Mouse (Mus musculus) hindbrain, embryonic 15.5 days (tissue): ENCODE measurements around the gene Sept11. TPM values are rescaled to one million over a fixed set of nuclear protein-coding genes. Genes with fewer than 3 reads are reported as not detected.

ENCODE experiments used
- ATAC-seq: fragments of 200-750 bp; cut with Nextera tagmentation; 2 replicates; pipeline ENCODE4 v1.8.0; 2017; ENCODE audit warnings: low read depth, moderate number of reproducible peaks, moderate TSS enrichment; ENCODE audit not compliant: low FRiP score
- H3K27ac ChIP-seq: fragments of 300-500 bp; sonication (generic); replicated peaks from 2 replicates; pipeline ENCODE4 v1.5.1; 2015; ENCODE audit warnings: mild to moderate bottlenecking, inconsistent platforms
- H3K27me3 ChIP-seq: fragments of 300-500 bp; sonication (generic); 2 replicates; pipeline ENCODE4 v1.6.1; 2015; ENCODE audit warnings: control low read depth, inconsistent platforms
- H3K36me3 ChIP-seq: fragments of 300-500 bp; sonication (generic); 2 replicates; pipeline ENCODE4 v1.6.1; 2015; ENCODE audit warnings: control low read depth, inconsistent platforms
- H3K4me1 ChIP-seq: fragments of 300-500 bp; sonication (generic); replicated peaks from 2 replicates; pipeline ENCODE4 v1.6.1; 2015; ENCODE audit warnings: control low read depth, inconsistent platforms
- H3K4me2 ChIP-seq: fragments of 300-500 bp; sonication (generic); 2 replicates; pipeline ENCODE4 v1.6.1; 2015; ENCODE audit warnings: moderate library complexity, mild to moderate bottlenecking, inconsistent platforms
- H3K4me3 ChIP-seq: fragments of 300-500 bp; sonication (generic); 2 replicates; pipeline ENCODE4 v1.5.1; 2015; ENCODE audit warnings: mild to moderate bottlenecking, inconsistent platforms
- H3K9ac ChIP-seq: fragments of 300-500 bp; sonication (generic); 2 replicates; pipeline ENCODE4 v1.6.1; 2015; ENCODE audit warnings: inconsistent platforms
- H3K9me3 ChIP-seq: fragments of 300-500 bp; sonication (generic); 2 replicates; pipeline ENCODE4 v1.6.1; 2016; ENCODE audit warnings: control low read depth, inconsistent platforms
- WGBS: fragments of 180-500 bp; shearing (Covaris S2); methylation state at CpG from one replicate; pipeline ENCODE4 v1.1.7; 2015; 5-methylcytosine and 5-hydroxymethylcytosine counted together
- polyA plus RNA-seq: library from polyadenylated mRNA; unstranded; fragments of >200 nt; fragmentation: Nextera tagmentation; extraction: Ambion mirVana; gene quantifications from 2 replicates; pipeline ENCODE4 v1.2.1, GENCODE M21; 2015

Gene Sept11
- polyA plus RNA-seq, 1 experiment from 2014 or later = 151 TPM

- Histone ChIP-seq H3K27me3 (no peaks in the 10 kb centered on the region), H3K4me1 (peaks cover 11% of the 10 kb centered on the region; the same call in 1 of the 2 replicates), H3K4me3 (no peak overlapping the region), H3K9me3 (no peaks in the 10 kb centered on the region), H3K9ac (no peak overlapping the region), H3K36me3 (peaks cover 25% of the 10 kb centered on the region), H3K4me2 (no peak overlapping the region), H3K27ac (no peak overlapping the region)
- ATAC-seq = no peak
- WGBS = 89% methylated on average over 11 of the region's 11 CpGs
Measured at GRCm38 (mm10) chr5:93154401-93154800, 61.2 kb downstream of the Sept11 start.

GRCm38 (mm10) chr5:93163541-93163940 lies 70.3 kb downstream of the Sept11 start:
- H3K9ac ChIP-seq = no peak overlapping the region
- H3K27ac ChIP-seq = no peak overlapping the region
- peaks cover 51% of the 10 kb centered on the region for H3K36me3 ChIP-seq
- WGBS = 84% methylated on average over 3 of the region's 3 CpGs
- no peaks in the 10 kb centered on the region for H3K9me3 ChIP-seq
- ATAC-seq = no peak; the same call in 1 of the 2 replicates
- no peak overlapping the region for H3K4me2 ChIP-seq
- no peaks in the 10 kb centered on the region for H3K27me3 ChIP-seq
- no peaks in the 10 kb centered on the region for H3K4me1 ChIP-seq
- no peak overlapping the region for H3K4me3 ChIP-seq

DNA sequence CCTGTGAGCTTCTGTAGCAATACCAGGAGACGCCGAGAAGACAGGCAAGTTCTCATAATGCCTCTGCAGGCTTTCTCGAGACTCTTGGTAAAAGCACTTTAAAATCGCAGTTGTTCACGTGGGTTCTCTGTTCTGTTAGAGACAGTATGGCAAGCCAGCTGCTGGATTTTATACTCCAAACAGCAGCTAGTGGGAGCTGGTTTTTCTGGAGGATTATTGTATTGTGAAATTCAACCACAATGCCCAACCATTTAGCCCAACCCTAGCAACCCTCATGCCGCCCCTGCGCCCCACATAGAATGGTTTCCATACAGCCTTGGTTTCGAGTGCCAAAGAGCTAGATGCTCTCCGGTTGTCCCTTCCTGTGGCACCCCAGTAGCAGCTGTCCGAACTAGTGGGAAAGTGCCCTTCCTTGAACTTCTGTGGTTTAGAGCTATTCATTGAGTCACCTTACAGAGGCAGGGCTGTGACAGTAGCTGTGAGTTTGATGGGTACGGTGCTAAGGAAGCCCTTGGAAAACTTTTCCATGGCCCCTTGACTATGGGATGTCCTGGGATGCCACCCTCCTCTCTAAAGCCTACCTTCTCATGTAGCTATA lies 74.8 kb downstream of the Sept11 start:
- H3K36me3 ChIP-seq = peaks cover 61% of the 10 kb centered on the region
- 93% methylated on average over 11 of the region's 11 CpGs for WGBS
- H3K27ac ChIP-seq = no peak overlapping the region
- ATAC-seq = no peak
- no peaks in the 10 kb centered on the region for H3K9me3 ChIP-seq
- H3K4me2 ChIP-seq = no peak overlapping the region
- no peaks in the 10 kb centered on the region for H3K4me1 ChIP-seq
- no peaks in the 10 kb centered on the region for H3K27me3 ChIP-seq
- H3K9ac ChIP-seq = no peak overlapping the region
- H3K4me3 ChIP-seq = no peak overlapping the region

DNA sequence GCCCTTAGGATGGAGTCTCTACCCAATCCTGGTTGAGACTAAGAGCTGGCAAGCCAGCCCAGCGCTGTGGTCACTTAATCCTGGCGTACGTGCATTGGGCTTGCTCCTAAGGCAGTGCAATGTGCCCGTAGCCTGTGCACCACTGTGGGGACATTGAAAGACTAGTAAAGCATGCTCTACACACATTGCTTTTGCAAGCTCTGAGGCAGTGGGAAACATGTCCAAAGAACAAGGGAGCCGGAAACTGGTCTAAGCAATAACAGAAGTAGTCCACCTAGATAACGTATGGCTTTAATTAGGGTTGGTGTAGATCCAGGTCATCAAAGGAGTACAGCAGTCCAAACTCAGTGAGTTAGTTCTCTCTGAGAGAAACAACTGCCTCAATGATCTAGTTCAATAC lies 75.4 kb downstream of the Sept11 start:
- H3K36me3 ChIP-seq = peaks cover 61% of the 10 kb centered on the region
- no peaks in the 10 kb centered on the region for H3K4me1 ChIP-seq
- no peak overlapping the region for H3K9ac ChIP-seq
- WGBS = 93% methylated on average over 6 of the region's 6 CpGs
- H3K27ac ChIP-seq = no peak overlapping the region
- ATAC-seq = no peak
- no peak overlapping the region for H3K4me2 ChIP-seq
- H3K4me3 ChIP-seq = no peak overlapping the region
- H3K27me3 ChIP-seq = no peaks in the 10 kb centered on the region
- no peaks in the 10 kb centered on the region for H3K9me3 ChIP-seq

- Histone ChIP-seq H3K9me3 (no peaks in the 10 kb centered on the region), H3K4me1 (no peaks in the 10 kb centered on the region), H3K4me2 (no peak overlapping the region), H3K27ac (no peak overlapping the region), H3K27me3 (no peaks in the 10 kb centered on the region), H3K9ac (no peak overlapping the region), H3K4me3 (no peak overlapping the region), H3K36me3 (peaks cover 43% of the 10 kb centered on the region)
- no peak for ATAC-seq
- WGBS = 97% methylated on average over 15 of the region's 15 CpGs
Measured at GRCm38 (mm10) chr5:93171420-93171819, 78.2 kb downstream of the Sept11 start.

- Histone ChIP-seq H3K27me3 (no peaks in the 10 kb centered on the region), H3K36me3 (peaks cover 40% of the 10 kb centered on the region)
Measured at GRCm38 (mm10) chr5:93172536-93172935, 79.3 kb downstream of the Sept11 start.

GRCm38 (mm10) chr5:93174675-93175074 lies 81.4 kb downstream of the Sept11 start:
- ATAC-seq = no peak
- no peaks in the 10 kb centered on the region for H3K27me3 ChIP-seq
- H3K36me3 ChIP-seq = peaks cover 32% of the 10 kb centered on the region
- no peak overlapping the region for H3K9ac ChIP-seq
- H3K4me2 ChIP-seq = no peak overlapping the region
- H3K4me3 ChIP-seq = no peak overlapping the region
- no peak overlapping the region for H3K27ac ChIP-seq
- 88% methylated on average over 6 of the region's 6 CpGs for WGBS
- H3K9me3 ChIP-seq = no peaks in the 10 kb centered on the region
- H3K4me1 ChIP-seq = no peaks in the 10 kb centered on the region

More at GRCm38 (mm10) chr5:93172536-93172935, 79.3 kb downstream of the Sept11 start:
- no peak for ATAC-seq
- H3K27ac ChIP-seq = no peak overlapping the region
- H3K4me2 ChIP-seq = no peak overlapping the region
- H3K9ac ChIP-seq = no peak overlapping the region
- 86% methylated on average over 6 of the region's 6 CpGs for WGBS
- no peaks in the 10 kb centered on the region for H3K4me1 ChIP-seq
- H3K4me3 ChIP-seq = no peak overlapping the region
- H3K9me3 ChIP-seq = no peaks in the 10 kb centered on the region

DNA sequence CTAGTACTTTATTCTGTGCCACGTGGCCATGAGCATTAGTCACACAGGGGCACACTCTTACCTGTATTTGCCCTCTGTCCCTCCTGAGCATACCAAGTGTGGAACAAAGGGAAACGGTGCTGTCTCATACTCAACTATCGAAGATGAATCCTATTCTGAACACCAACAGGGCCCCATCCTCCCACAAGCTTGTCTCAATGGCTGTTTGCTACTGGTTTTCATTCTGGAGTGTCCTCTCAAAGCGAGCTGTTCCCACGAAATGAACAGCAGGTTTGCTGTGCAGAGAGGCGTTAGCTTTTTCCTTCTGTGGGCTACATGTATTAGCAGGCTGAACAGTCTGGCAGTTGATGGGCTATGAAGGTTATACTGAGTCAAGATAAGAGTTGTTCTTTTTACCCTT lies 85.4 kb downstream of the Sept11 start:
- H3K27me3 ChIP-seq = no peaks in the 10 kb centered on the region
- H3K4me1 ChIP-seq = no peaks in the 10 kb centered on the region
- 84% methylated on average over 6 of the region's 6 CpGs for WGBS
- H3K27ac ChIP-seq = no peak overlapping the region
- H3K9ac ChIP-seq = no peak overlapping the region
- no peak overlapping the region for H3K4me3 ChIP-seq
- ATAC-seq = no peak
- H3K4me2 ChIP-seq = no peak overlapping the region
- H3K36me3 ChIP-seq = peaks cover 16% of the 10 kb centered on the region
- H3K9me3 ChIP-seq = no peaks in the 10 kb centered on the region

GRCm38 (mm10) chr5:93180252-93180651 lies 87.0 kb downstream of the Sept11 start:
- 83% methylated on average over 2 of the region's 2 CpGs for WGBS
- H3K4me2 ChIP-seq = no peak overlapping the region
- no peak overlapping the region for H3K4me3 ChIP-seq
- no peaks in the 10 kb centered on the region for H3K9me3 ChIP-seq
- H3K27ac ChIP-seq = no peak overlapping the region
- H3K9ac ChIP-seq = no peak overlapping the region
- no peaks in the 10 kb centered on the region for H3K27me3 ChIP-seq
- H3K4me1 ChIP-seq = no peaks in the 10 kb centered on the region
- no peak for ATAC-seq
- H3K36me3 ChIP-seq = peaks cover 22% of the 10 kb centered on the region

DNA sequence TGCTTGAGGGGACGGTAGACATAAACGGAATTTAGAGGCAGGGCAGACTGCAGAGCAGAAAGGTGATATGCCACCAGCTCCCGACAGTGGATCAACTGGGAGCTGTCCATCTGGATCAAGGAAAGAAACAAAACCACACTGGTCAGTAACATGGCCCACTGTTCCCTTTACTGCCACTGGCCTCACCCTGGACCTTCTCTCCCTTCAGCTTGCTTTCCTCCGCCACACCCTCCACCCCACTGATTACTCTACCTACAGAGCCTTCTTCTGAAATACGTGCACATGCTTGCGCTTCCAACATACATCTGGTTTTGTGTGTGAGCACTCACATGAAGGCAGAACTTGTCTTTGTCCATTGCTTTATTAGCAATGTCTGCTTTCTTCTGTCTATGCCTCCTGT lies 90.1 kb downstream of the Sept11 start:
- Histone ChIP-seq H3K27ac (no peak overlapping the region), H3K4me3 (no peak overlapping the region), H3K4me1 (no peaks in the 10 kb centered on the region), H3K36me3 (peaks cover 39% of the 10 kb centered on the region), H3K27me3 (no peaks in the 10 kb centered on the region), H3K9ac (no peak overlapping the region), H3K9me3 (no peaks in the 10 kb centered on the region), H3K4me2 (no peak overlapping the region)
- 89% methylated on average over 6 of the region's 6 CpGs for WGBS
- ATAC-seq = no peak

DNA sequence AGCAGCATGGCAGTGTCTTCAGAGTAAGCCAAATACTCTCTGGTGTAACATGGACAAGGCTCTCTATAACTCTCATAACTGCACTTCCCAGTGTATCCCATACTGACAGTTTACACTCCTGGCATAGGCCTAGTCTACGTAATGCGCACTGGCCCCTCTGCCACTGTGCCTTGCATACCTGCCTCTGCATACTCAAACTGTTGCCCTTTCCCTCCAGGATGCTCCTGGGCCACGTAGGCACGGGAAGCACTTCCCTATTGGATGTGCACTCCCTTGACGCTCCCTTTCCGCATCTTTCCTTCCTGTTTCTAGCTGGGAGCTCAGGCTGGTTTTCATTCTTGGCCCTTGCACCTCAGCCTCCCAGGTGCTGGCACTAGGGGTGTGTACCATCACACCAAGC lies 91.3 kb downstream of the Sept11 start:
- H3K4me2 ChIP-seq = no peak overlapping the region
- H3K27ac ChIP-seq = no peak overlapping the region
- no peak for ATAC-seq
- no peak overlapping the region for H3K9ac ChIP-seq
- 86% methylated on average over 6 of the region's 6 CpGs for WGBS
- no peaks in the 10 kb centered on the region for H3K27me3 ChIP-seq
- H3K4me1 ChIP-seq = no peaks in the 10 kb centered on the region
- H3K9me3 ChIP-seq = no peaks in the 10 kb centered on the region
- peaks cover 45% of the 10 kb centered on the region for H3K36me3 ChIP-seq
- no peak overlapping the region for H3K4me3 ChIP-seq

DNA sequence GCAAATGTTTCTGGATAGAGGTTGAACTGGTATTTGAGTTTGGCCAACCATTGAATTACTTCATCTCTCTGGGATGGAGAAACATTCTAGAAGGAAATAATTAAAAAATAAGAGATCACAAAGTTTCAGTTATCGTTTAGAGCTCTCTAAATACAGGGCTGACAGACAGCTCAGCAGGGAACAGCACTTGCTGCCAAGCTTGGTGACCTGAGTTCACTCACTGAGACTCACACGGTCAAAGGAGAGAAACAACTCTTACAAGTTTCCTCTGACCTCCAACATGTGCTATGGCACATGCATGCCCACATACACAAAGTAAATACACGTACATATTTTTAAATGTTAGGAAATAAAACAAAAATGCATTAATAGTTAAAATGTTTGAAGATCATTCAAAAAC lies 96.4 kb downstream of the Sept11 start:
- 62% methylated on average over 3 of the region's 3 CpGs for WGBS
- no peak for ATAC-seq
- no peak overlapping the region for H3K9ac ChIP-seq
- no peaks in the 10 kb centered on the region for H3K9me3 ChIP-seq
- no peak overlapping the region for H3K27ac ChIP-seq
- H3K4me1 ChIP-seq = no peaks in the 10 kb centered on the region
- peaks cover 33% of the 10 kb centered on the region for H3K36me3 ChIP-seq
- no peak overlapping the region for H3K4me3 ChIP-seq
- H3K4me2 ChIP-seq = no peak overlapping the region
- H3K27me3 ChIP-seq = no peaks in the 10 kb centered on the region

GRCm38 (mm10) chr5:93190428-93190827 lies 97.2 kb downstream of the Sept11 start:
- WGBS = 96% methylated on average over 5 of the region's 5 CpGs
- Histone ChIP-seq H3K9me3 (no peaks in the 10 kb centered on the region), H3K4me3 (no peak overlapping the region), H3K27me3 (no peaks in the 10 kb centered on the region), H3K9ac (no peak overlapping the region), H3K4me2 (no peak overlapping the region), H3K4me1 (no peaks in the 10 kb centered on the region), H3K27ac (no peak overlapping the region), H3K36me3 (peaks cover 31% of the 10 kb centered on the region)
- ATAC-seq = no peak
